Mouse (Mus musculus): ENCODE measurements at regions not wholly inside any gene's neighbourhood (a gene's known extent, or its start where the extent isn't known, plus 50 kb on each side); places are given as distances from the start of the nearest gene placed in this dataset.

DNA sequence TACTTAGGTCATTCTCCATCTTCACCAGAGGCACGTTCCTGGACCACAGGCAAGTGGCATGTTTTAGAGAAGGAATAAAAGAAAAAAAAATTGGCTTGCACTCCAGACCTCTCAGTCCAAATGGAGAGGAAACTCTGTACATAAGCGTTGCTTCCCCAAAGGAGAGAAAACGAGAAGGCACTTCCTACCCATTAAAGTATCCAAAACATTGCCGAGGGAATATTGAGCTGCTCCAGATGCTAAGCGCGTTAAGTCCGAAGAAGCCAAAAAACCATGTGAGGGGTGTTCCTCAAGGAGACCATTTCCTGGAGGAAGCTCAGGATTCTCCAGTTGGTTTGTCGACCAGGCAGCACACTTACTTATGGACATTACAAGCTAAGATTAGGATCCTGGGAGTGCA, 286.2 kb downstream of the Pax1 start:
- Histone ChIP-seq H3K4me3 (no peak overlapping the region), H3K9ac (no peak overlapping the region), H3K36me3 (no peaks in the 10 kb centered on the region), H3K27me3 (replicated peaks) (no peaks in the 10 kb centered on the region), H3K4me2 (no peak overlapping the region), H3K27ac (no peak overlapping the region), H3K4me1 (no peaks in the 10 kb centered on the region), H3K9me3 (replicated peaks) (no peaks in the 10 kb centered on the region)
- 74% methylated on average over 8 of the region's 8 CpGs for WGBS (ENCODE audit: insufficient replicate concordance)
- ATAC-seq: no peak

- no peak for ATAC-seq
- no peaks in the 10 kb centered on the region for H3K27me3 ChIP-seq (replicated peaks)
- H3K27ac ChIP-seq: no peak overlapping the region
- H3K9me3 ChIP-seq (replicated peaks): no peaks in the 10 kb centered on the region
- no peak overlapping the region for H3K4me2 ChIP-seq
- no peaks in the 10 kb centered on the region for H3K36me3 ChIP-seq
- no peak overlapping the region for H3K4me3 ChIP-seq
- no peak overlapping the region for H3K9ac ChIP-seq
- 62% methylated on average over 4 of the region's 4 CpGs for WGBS (ENCODE audit: insufficient replicate concordance)
- H3K4me1 ChIP-seq: no peaks in the 10 kb centered on the region
Measured at GRCm38 (mm10) chr2:147647506-147647905, 285.8 kb downstream of the Pax1 start.

GRCm38 (mm10) chr2:147637882-147638281, 276.2 kb downstream of the Pax1 start:
- Histone ChIP-seq H3K27ac (no peak overlapping the region), H3K9me3 (replicated peaks) (no peaks in the 10 kb centered on the region), H3K27me3 (replicated peaks) (no peaks in the 10 kb centered on the region), H3K4me3 (no peak overlapping the region), H3K9ac (no peak overlapping the region), H3K36me3 (no peaks in the 10 kb centered on the region), H3K4me2 (no peak overlapping the region), H3K4me1 (no peaks in the 10 kb centered on the region)
- no peak for ATAC-seq
- WGBS (ENCODE audit: insufficient replicate concordance): 59% methylated on average over 1 of the region's 1 CpGs

- no peaks in the 10 kb centered on the region for H3K27me3 ChIP-seq (replicated peaks)
- no peak overlapping the region for H3K4me3 ChIP-seq
- H3K9ac ChIP-seq: no peak overlapping the region
- no peaks in the 10 kb centered on the region for H3K4me1 ChIP-seq
- no peak overlapping the region for H3K27ac ChIP-seq
- no peaks in the 10 kb centered on the region for H3K9me3 ChIP-seq (replicated peaks)
- H3K4me2 ChIP-seq: no peak overlapping the region
- ATAC-seq: no peak
- 74% methylated on average over 6 of the region's 6 CpGs for WGBS (ENCODE audit: insufficient replicate concordance)
- H3K36me3 ChIP-seq: no peaks in the 10 kb centered on the region
Measured at GRCm38 (mm10) chr2:147632737-147633136, 271.0 kb downstream of the Pax1 start.

- Histone ChIP-seq H3K4me1 (no peaks in the 10 kb centered on the region), H3K27ac (no peak overlapping the region), H3K36me3 (no peaks in the 10 kb centered on the region), H3K9ac (no peak overlapping the region), H3K4me2 (no peak overlapping the region), H3K9me3 (replicated peaks) (no peaks in the 10 kb centered on the region), H3K27me3 (replicated peaks) (no peaks in the 10 kb centered on the region), H3K4me3 (no peak overlapping the region)
- WGBS (ENCODE audit: insufficient replicate concordance): 67% methylated on average over 3 of the region's 3 CpGs
- ATAC-seq: no peak
Measured at GRCm38 (mm10) chr2:147629716-147630115, 268.0 kb downstream of the Pax1 start.

- WGBS (ENCODE audit: insufficient replicate concordance): 82% methylated on average over 5 of the region's 5 CpGs
- H3K27ac ChIP-seq: no peak overlapping the region
Measured at GRCm38 (mm10) chr2:147627096-147627495, 265.4 kb downstream of the Pax1 start.

DNA sequence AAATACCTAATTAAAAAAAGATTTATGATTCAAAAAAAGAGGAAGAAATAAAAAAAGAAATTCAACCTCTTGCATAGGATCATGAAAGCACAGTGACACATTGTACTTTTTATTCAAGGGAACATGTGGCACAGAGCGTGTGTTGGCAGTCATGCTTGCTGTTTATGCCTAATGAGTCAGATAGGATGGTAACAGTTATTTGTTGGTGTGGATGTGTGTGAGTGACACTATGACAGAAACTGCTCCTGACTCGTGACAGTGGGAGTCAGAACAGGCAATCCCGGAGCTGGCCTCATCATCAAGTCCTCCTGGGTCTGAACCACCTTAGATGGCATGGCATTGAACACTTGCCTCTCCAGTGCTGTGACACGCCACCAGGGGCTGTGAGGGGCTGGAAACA, 261.4 kb downstream of the Pax1 start:
- no peak overlapping the region for H3K4me2 ChIP-seq
- no peak overlapping the region for H3K9ac ChIP-seq
- H3K4me3 ChIP-seq: no peak overlapping the region
- H3K27ac ChIP-seq: no peak overlapping the region
- H3K27me3 ChIP-seq (replicated peaks): no peaks in the 10 kb centered on the region
- 56% methylated on average over 4 of the region's 4 CpGs for WGBS (ENCODE audit: insufficient replicate concordance)
- H3K4me1 ChIP-seq: no peaks in the 10 kb centered on the region
- no peaks in the 10 kb centered on the region for H3K9me3 ChIP-seq (replicated peaks)
- no peak for ATAC-seq
- H3K36me3 ChIP-seq: no peaks in the 10 kb centered on the region

More at GRCm38 (mm10) chr2:147627096-147627495, 265.4 kb downstream of the Pax1 start:
- Histone ChIP-seq H3K9me3 (replicated peaks) (no peaks in the 10 kb centered on the region), H3K4me1 (no peaks in the 10 kb centered on the region), H3K27me3 (replicated peaks) (no peaks in the 10 kb centered on the region), H3K36me3 (no peaks in the 10 kb centered on the region), H3K4me2 (no peak overlapping the region), H3K9ac (no peak overlapping the region), H3K4me3 (no peak overlapping the region)
- no peak for ATAC-seq

DNA sequence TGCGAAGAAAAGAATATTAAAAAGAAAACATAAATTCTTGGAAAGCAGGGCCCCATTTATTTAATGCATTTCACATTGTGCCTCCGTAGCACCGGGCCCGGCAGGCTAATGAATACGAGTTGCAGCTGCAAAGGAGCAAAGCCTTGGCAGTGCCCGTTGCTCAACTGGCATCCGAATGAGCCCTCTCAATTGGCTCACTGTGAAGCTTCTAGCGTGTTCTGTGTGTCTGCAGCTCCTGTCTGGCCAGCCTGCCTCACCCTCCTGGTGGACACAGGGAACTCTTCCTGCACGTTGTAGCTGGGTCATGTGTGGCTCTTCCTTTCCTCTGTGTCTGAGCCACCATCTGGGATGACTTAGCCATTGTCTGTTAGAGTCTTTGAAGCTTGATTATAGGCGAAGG, 256.1 kb downstream of the Pax1 start:
- no peak overlapping the region for H3K4me3 ChIP-seq
- no peak for ATAC-seq
- no peaks in the 10 kb centered on the region for H3K27me3 ChIP-seq (replicated peaks)
- H3K27ac ChIP-seq: no peak overlapping the region
- H3K9me3 ChIP-seq (replicated peaks): no peaks in the 10 kb centered on the region
- 73% methylated on average over 10 of the region's 10 CpGs for WGBS (ENCODE audit: insufficient replicate concordance)
- no peaks in the 10 kb centered on the region for H3K4me1 ChIP-seq
- no peaks in the 10 kb centered on the region for H3K36me3 ChIP-seq
- no peak overlapping the region for H3K4me2 ChIP-seq
- H3K9ac ChIP-seq: no peak overlapping the region

DNA sequence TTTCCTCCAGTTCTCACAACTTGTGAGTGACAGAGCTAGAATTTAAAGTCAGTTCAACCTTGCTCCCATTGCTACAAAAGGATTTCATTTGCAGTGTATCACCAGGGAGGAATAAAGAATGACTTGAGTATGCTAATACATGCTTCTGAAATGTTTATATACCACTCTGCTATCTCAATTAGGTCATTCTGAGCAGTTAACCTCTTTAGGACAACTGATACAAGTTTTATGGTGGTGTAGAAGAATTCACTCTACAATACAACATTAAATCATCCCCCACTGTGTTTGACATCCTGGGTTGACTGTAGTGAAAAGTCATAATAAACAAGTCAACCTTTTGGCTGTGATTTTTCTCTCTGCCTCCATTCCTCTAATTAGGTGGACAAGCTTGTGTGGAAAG, 248.6 kb downstream of the Pax1 start:
- H3K4me1 ChIP-seq: no peaks in the 10 kb centered on the region
- ATAC-seq: no peak
- no peak overlapping the region for H3K4me3 ChIP-seq
- H3K27me3 ChIP-seq (replicated peaks): no peaks in the 10 kb centered on the region
- H3K36me3 ChIP-seq: no peaks in the 10 kb centered on the region
- H3K9me3 ChIP-seq (replicated peaks): no peaks in the 10 kb centered on the region
- no peak overlapping the region for H3K27ac ChIP-seq
- H3K4me2 ChIP-seq: no peak overlapping the region
- no peak overlapping the region for H3K9ac ChIP-seq

DNA sequence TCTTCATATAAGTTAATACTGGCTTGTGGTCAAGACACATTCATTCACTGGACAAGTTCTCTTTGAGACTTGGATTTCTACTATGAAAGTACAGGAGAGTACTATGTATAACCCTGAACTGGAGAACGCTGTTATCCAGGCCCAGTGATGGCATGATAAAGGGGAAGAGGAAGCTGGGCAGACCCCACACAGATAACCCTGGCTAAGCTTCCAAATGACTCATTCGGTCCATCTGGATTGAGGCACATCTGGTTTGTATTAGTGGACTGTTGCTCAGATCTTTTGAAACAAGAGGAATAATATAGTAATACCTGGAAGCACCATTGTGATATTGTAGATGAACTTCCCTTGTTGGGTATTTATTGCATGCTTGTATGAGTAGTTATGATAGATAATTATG, 239.9 kb downstream of the Pax1 start:
- 21% methylated on average over 2 of the region's 2 CpGs for WGBS (ENCODE audit: insufficient replicate concordance)

DNA sequence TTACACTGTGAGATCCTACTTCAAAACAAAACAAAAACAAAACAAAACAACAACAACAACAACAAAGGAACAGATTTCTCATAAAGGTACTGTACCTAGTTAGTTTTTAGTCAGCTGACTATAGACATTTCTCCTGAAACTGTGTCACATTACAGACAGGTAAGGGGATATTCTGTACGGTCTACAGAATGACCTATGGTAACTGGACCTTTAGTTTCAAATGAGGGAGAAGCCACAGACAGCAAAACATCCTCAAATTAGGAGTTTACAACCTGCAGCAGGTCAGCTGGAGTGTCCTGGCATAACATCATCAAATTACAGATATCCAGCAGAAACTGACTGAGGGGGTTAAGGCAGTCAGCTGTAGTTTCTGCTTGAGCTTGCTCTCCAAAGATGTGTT, 210.7 kb downstream of the Pax1 start:
- Histone ChIP-seq H3K27ac (no peak overlapping the region), H3K9ac (no peak overlapping the region), H3K4me2 (no peak overlapping the region), H3K36me3 (no peaks in the 10 kb centered on the region), H3K4me1 (no peaks in the 10 kb centered on the region), H3K27me3 (replicated peaks) (no peaks in the 10 kb centered on the region), H3K4me3 (no peak overlapping the region), H3K9me3 (replicated peaks) (no peaks in the 10 kb centered on the region)
- ATAC-seq: no peak
- WGBS (ENCODE audit: insufficient replicate concordance): 65% methylated on average over 1 of the region's 1 CpGs

More for the DNA sequence above, 239.9 kb downstream of the Pax1 start:
- Histone ChIP-seq H3K4me3 (no peak overlapping the region), H3K27me3 (replicated peaks) (no peaks in the 10 kb centered on the region), H3K9ac (no peak overlapping the region), H3K27ac (no peak overlapping the region), H3K36me3 (no peaks in the 10 kb centered on the region), H3K9me3 (replicated peaks) (no peaks in the 10 kb centered on the region), H3K4me1 (no peaks in the 10 kb centered on the region), H3K4me2 (no peak overlapping the region)
- no peak for ATAC-seq

DNA sequence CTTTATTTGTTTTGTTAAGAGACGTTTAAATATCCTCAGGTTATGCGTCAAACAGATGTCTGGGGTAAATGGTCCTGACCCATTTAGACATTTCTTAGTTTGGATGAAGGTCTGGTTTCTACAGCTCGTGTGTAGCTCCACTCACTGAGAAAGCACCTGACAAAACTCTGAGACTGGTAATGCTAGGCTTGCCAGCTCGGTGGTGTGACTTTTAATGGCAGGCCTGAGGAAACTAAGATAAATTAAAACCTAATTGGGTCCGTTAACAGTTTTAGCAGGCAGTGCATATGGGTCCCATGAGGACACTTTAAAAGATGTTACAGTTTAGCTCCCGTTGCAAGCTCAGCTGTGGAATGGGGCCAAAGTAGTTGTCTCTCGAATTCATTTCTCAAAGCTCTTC, 199.5 kb downstream of the Pax1 start:
- Histone ChIP-seq H3K9ac (no peak overlapping the region), H3K4me1 (no peaks in the 10 kb centered on the region), H3K27ac (no peak overlapping the region), H3K9me3 (replicated peaks) (no peaks in the 10 kb centered on the region), H3K36me3 (no peaks in the 10 kb centered on the region), H3K4me3 (no peak overlapping the region), H3K27me3 (replicated peaks) (no peaks in the 10 kb centered on the region), H3K4me2 (no peak overlapping the region)
- ATAC-seq: no peak
- WGBS (ENCODE audit: insufficient replicate concordance): 68% methylated on average over 7 of the region's 7 CpGs

- Histone ChIP-seq H3K36me3 (no peaks in the 10 kb centered on the region), H3K9me3 (replicated peaks) (no peaks in the 10 kb centered on the region), H3K4me2 (no peak overlapping the region), H3K4me3 (no peak overlapping the region), H3K4me1 (no peaks in the 10 kb centered on the region), H3K9ac (no peak overlapping the region), H3K27ac (no peak overlapping the region), H3K27me3 (replicated peaks) (no peaks in the 10 kb centered on the region)
- no peak for ATAC-seq
- WGBS (ENCODE audit: insufficient replicate concordance): 82% methylated on average over 20 of the region's 20 CpGs
Measured at GRCm38 (mm10) chr2:147560426-147561155, 198.9 kb downstream of the Pax1 start.
